Mouse (Mus musculus) hematopoietic stem cell, adult 5-6 weeks (primary cell): ENCODE measurements around the gene Vmn2r111. TPM values are rescaled to one million over a fixed set of nuclear protein-coding genes. Genes with fewer than 3 reads are reported as not detected.
"Not testable (repeated sequence)": the region's sequence is repeated elsewhere in the genome, so short reads cannot be mapped to it uniquely, and the experiment has no call there.

Source experiments
- ATAC-seq, 2 experiments: fragments of 125-278 bp in 1 of 2; replicated peaks in 1 of 2; 2 replicates each; pipeline ENCODE4 v1.8.0; 2016 to 2017; ENCODE audit warnings: inconsistent platforms in 2 of 2, mild to moderate bottlenecking in 2 of 2, moderate number of reproducible peaks in 2 of 2, low read depth in 1 of 2, moderate TSS enrichment in 1 of 2; ENCODE audit not compliant: low FRiP score in 2 of 2, poor library complexity in 2 of 2, severe bottlenecking in 2 of 2, insufficient read depth in 1 of 2, low TSS enrichment in 1 of 2
- total RNA-seq: library from RNA; stranded (forward); fragments of 172-1452, 232-1000 nt; gene quantifications from 2 replicates; pipeline ENCODE4 v1.2.3, GENCODE M21; 2017

Vmn2r111 gene
- not detected in 2 replicates for total RNA-seq

DNA sequence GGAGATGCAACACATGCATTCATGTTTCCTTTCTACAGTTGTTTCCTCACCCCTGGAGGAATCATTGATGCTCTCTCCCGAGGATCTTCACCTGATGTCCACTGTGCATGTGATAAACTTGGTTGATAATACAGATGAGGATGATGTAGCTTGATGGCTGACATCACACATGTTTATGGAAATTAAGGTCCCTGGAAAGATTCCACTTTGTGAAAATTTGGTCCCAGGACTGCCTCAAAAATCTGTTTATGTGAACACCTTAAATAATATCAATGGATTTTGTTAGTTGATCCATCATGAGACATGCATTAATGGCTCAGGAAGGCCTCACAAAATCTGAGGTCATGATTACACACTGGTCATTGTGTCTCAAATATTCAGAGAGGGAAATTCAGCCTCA is at the start of gene Vmn2r111:
Vmn2r111 (minus strand) TSS at position 101 of the 400 bp plus-strand sequence.
- not testable (repeated sequence) for ATAC-seq

DNA sequence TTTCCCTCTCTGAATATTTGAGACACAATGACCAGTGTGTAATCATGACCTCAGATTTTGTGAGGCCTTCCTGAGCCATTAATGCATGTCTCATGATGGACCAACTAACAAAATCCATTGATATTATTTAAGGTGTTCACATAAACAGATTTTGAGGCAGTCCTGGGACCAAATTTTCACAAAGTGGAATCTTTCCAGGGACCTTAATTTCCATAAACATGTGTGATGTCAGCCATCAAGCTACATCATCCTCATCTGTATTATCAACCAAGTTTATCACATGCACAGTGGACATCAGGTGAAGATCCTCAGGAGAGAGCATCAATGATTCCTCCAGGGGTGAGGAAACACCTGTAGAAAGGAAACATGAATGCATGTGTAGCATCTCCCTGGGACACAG is 27.4 kb upstream of the Vmn2r111 start, which contains the start of gene Vmn2r112:
Vmn2r112 (plus strand) TSS at position 301 of the 400 bp plus-strand sequence.
- not testable (repeated sequence) for ATAC-seq

DNA sequence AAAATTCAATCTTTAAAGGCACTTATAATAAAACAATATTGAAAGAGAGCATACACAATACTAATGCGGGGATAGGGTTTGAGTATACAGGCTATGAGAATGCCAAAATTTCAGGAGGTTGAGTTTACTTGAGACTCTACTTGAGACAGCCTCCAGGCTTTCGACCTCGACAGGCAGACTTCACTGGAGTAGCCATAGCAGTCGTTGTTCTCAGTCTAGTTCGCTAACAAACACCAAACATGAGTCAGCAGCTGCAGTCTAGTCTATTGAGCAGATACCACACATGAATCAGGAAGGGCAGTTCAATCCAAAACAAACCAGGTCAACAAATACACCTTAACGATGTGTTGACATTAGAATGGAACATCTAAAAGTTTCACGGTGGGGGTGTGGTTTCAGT is 52.8 kb downstream of the Vmn2r111 start:
- ATAC-seq, result not testable (repeated sequence)

DNA sequence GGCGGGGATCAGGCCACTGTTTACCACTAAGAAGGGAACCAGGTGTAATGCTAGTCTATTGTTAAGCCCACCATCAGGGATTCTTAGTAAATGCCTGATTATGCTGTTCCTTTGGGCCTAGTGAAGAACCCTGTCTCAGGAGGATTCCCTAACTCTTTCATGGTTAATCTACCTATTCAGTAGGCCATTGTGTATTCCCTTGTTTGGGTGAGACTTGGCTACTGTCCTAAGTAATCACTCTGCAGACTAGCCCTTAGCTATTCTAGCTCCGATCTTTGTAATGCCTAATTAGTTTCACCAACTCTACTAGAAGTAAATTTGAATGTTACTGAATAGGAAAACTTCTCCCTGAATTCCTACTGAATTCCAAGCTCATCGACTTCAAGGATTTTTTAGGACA is 53.2 kb downstream of the Vmn2r111 start:
- not testable (repeated sequence) for ATAC-seq

DNA sequence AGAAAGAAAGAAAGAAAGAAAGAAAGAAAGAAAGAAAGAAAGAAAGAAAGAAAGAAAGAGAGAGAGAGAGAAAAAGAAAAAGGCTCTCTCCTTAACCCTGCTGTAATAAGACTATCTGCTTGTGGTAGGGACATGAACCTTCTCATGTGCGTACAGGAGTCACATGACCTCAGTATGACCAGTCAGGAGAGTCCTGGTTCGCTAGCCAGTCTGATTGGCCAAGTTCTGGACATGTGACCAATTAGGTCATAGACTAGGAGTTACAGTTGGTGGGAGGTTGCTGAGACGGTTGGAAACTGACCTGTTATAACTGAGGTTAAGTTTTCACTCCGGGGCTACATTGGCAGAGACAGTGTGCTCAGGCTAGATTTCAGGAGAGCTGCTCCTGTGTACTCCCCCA is 76.2 kb downstream of the Vmn2r111 start:
- no peak for ATAC-seq

Other genes with a start within 250 kb of the Vmn2r111 start
- gene Zfp944, start 212.1 kb downstream of the Vmn2r111 start, total RNA-seq, result 13.9 and 15.2 TPM in 2 replicates
- gene Zfp758, start 212.0 kb downstream of the Vmn2r111 start, total RNA-seq, result 22.4 and 29.1 TPM in 2 replicates
- 10.2 and 11.7 TPM in 2 replicates for gene Zfp946, start 149.3 kb downstream of the Vmn2r111 start, total RNA-seq
- gene Vmn2r112, start 27.5 kb upstream of the Vmn2r111 start, total RNA-seq, result not detected in 2 replicates